7 mouse cellular contexts compared by ENCODE assay signal in the genomic region with DNA sequence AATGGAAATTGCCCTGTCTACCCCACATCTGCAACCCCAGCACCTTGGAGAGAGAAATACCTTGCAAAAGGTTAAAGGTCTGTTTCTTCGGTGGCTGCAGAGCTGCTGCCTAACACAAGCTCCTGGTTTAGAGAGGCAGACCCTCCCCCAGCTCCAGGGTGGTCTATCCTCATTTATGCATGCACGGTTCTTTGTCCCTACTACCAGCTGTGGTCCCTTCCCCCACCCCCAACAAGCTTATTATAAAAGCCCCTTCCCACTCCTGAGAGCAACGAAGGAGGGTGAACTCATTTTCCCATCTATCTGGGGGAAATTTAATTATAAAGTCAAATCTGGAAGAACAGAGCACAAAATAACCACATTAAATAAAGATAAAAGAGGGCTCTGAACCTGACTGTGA. TPM values are rescaled to one million over a fixed set of nuclear protein-coding genes. Genes with fewer than 3 reads are reported as not detected.
DNase-seq lines count a peak whose midpoint lies in the region; ATAC-seq and TF ChIP-seq lines count a peak whose summit lies in the region.

Gene Pxylp1 (minus strand): TSS at position 124 of the 400 bp plus-strand sequence.

- H3K4me2 ChIP-seq in heart, postnatal 0 days (ENCODE audit: low read depth, low read length), result no peak within 1 kb of the TSS
- no peak within 1 kb of the TSS for H3K4me2 ChIP-seq in stomach, embryonic 15.5 days

- TF ChIP-seq POLR2A in brain, embryonic 14.5 days (IDR thresholded peaks at IDR 0.05; ENCODE audit: borderline replicate concordance, extremely low read depth, insufficient read depth, insufficient read length, poor library complexity, severe bottlenecking), result no peak

- H3K4me3 ChIP-seq in heart, postnatal 0 days (ENCODE audit: low read depth, low read length), result no peak within 1 kb of the TSS
- H3K4me3 ChIP-seq in stomach, embryonic 15.5 days (replicated peaks), result no peak within 1 kb of the TSS

- TF ChIP-seq CTCF in brain, embryonic 14.5 days (IDR thresholded peaks at IDR 0.05; ENCODE audit: borderline replicate concordance, extremely low read depth, insufficient read depth, insufficient read length), result no peak
- no peak for TF ChIP-seq CTCF in heart, postnatal 0 days (IDR thresholded peaks at IDR 0.05; ENCODE audit: low read depth)

- H3K4me1 ChIP-seq in heart, postnatal 0 days (ENCODE audit: control insufficient read depth, insufficient read depth), result peaks cover 6% of the 10 kb centered on the region; the same call in 1 of the 2 replicates
- peaks cover 11% of the 10 kb centered on the region; the same call in 1 of the 2 replicates for H3K4me1 ChIP-seq in stomach, embryonic 15.5 days

- ATAC-seq in heart, postnatal 0 days (ENCODE audit: insufficient read depth, low read depth), result no peak
- no peak for ATAC-seq in stomach, embryonic 15.5 days (ENCODE audit: insufficient read depth, low FRiP score, low read depth)
- ATAC-seq in frontal cortex, adult (ENCODE audit: low TSS enrichment), result no peak

- 48% methylated on average over 3 of the region's 3 CpGs for WGBS in heart, postnatal 0 days
- 22% methylated on average over 3 of the region's 3 CpGs for WGBS in stomach, embryonic 15.5 days

- intact Hi-C loops in left cerebral cortex, postnatal 25 days (cut with DNase I), result no loop called here

- DNase-seq in brain, embryonic 14.5 days (ENCODE audit: low read depth), result peak; percentile 89
- peak; percentile 76 for DNase-seq in embryo, embryonic 11 days
- DNase-seq in heart, postnatal 0 days (ENCODE audit: low spot score), result no peak
- DNase-seq in left cerebral cortex, postnatal 25 days (ENCODE audit: low spot score in 2 of 2), result no peak
- DNase-seq in thymus, postnatal 25 days, result no peak

- no peaks in the 10 kb centered on the region for H3K9me3 ChIP-seq in heart, postnatal 0 days (replicated peaks; ENCODE audit: control insufficient read depth, low read length)
- H3K9me3 ChIP-seq in stomach, embryonic 15.5 days, result no peaks in the 10 kb centered on the region

- no peaks in the 10 kb centered on the region for H3K36me3 ChIP-seq in heart, postnatal 0 days (replicated peaks; ENCODE audit: control insufficient read depth, insufficient read depth, low read length)
- no peaks in the 10 kb centered on the region for H3K36me3 ChIP-seq in stomach, embryonic 15.5 days

- TF ChIP-seq EP300 in heart, postnatal 0 days (IDR thresholded peaks at IDR 0.05; ENCODE audit: low read depth), result no peak

- no peak within 1 kb of the TSS for H3K27ac ChIP-seq in heart, postnatal 0 days (ENCODE audit: low read depth)
- no peak within 1 kb of the TSS for H3K27ac ChIP-seq in stomach, embryonic 15.5 days

- no peak within 1 kb of the TSS for H3K9ac ChIP-seq in heart, postnatal 0 days (replicated peaks; ENCODE audit: low read depth, low read length)
- no peak within 1 kb of the TSS for H3K9ac ChIP-seq in stomach, embryonic 15.5 days

- H3K27me3 ChIP-seq in heart, postnatal 0 days (ENCODE audit: control insufficient read depth, insufficient read depth, low read length), result 0 out of 2 replicates have a peak, but pooled peaks cover 10% of the 10 kb centered on the region
- no peaks in the 10 kb centered on the region for H3K27me3 ChIP-seq in stomach, embryonic 15.5 days (replicated peaks)

RNA-seq across cellular contexts. Expression of gene Pxylp1, which starts in this region (rescaled TPM):
- polyA plus RNA-seq in brain, embryonic 14.5 days (2012; rRNA removed), result 29.1 and 40.1 TPM in 2 replicates
- 27.3 and 89.9 TPM in 2 replicates for total RNA-seq in heart, postnatal 0 days (2014; rRNA removed; ENCODE audit: low replicate concordance)
- polyA plus RNA-seq in heart, postnatal 0 days (2015; fragmentation: Nextera tagmentation; extraction: Ambion mirVana), result 12.8 and 14.4 TPM in 2 replicates
- total RNA-seq in left cerebral cortex, postnatal 25 days (2021), result 10 to 100 TPM; 17.1 to 22.0 TPM
- 29.7 and 31.7 TPM in 2 replicates for polyA plus RNA-seq in stomach, embryonic 15.5 days (2015; fragmentation: Nextera tagmentation; extraction: Ambion mirVana)

Comparison
In these comparisons a context has a peak if more than half of its experiments do, and no peak if none do; other contexts are left out.
1. DNase-seq: peak in brain, embryonic 14.5 days (single experiment) and embryo, embryonic 11 days (single experiment); none in heart, postnatal 0 days (single experiment), left cerebral cortex, postnatal 25 days (0 of 2) and thymus, postnatal 25 days (single experiment).